Mouse (Mus musculus) embryonic facial prominence, embryonic 12.5 days (tissue): ENCODE measurements around the gene Epx. TPM values are rescaled to one million over a fixed set of nuclear protein-coding genes. Genes with fewer than 3 reads are reported as not detected.

ENCODE experiments used
- ATAC-seq: fragments of 200-750 bp; cut with Nextera tagmentation; 2 replicates; pipeline ENCODE4 v1.8.0; 2017; ENCODE audit not compliant: insufficient number of reproducible peaks, insufficient read depth, low FRiP score, low TSS enrichment
- H3K27ac ChIP-seq: fragments of 300-500 bp; sonication (generic); 2 replicates; pipeline ENCODE4 v1.5.1; 2016; ENCODE audit warnings: mild to moderate bottlenecking
- H3K27me3 ChIP-seq: fragments of 300-500 bp; sonication (generic); 2 replicates; pipeline ENCODE4 v1.6.1; 2016; ENCODE audit warnings: mild to moderate bottlenecking, moderate library complexity
- H3K36me3 ChIP-seq: fragments of 300-500 bp; sonication (generic); 2 replicates; pipeline ENCODE4 v1.6.1; 2016; ENCODE audit warnings: mild to moderate bottlenecking
- H3K4me1 ChIP-seq: fragments of 300-500 bp; sonication (generic); 2 replicates; pipeline ENCODE4 v1.6.1; 2016
- H3K4me2 ChIP-seq: fragments of 300-500 bp; sonication (generic); replicated peaks from 2 replicates; pipeline ENCODE4 v1.6.1; 2016; ENCODE audit warnings: mild to moderate bottlenecking, moderate library complexity
- H3K4me3 ChIP-seq: fragments of 300-500 bp; sonication (generic); 2 replicates; pipeline ENCODE4 v1.5.1; 2016; ENCODE audit warnings: mild to moderate bottlenecking
- H3K9ac ChIP-seq: fragments of 300-500 bp; sonication (generic); 2 replicates; pipeline ENCODE4 v1.6.1; 2016; ENCODE audit warnings: mild to moderate bottlenecking, moderate library complexity
- H3K9me3 ChIP-seq: fragments of 300-500 bp; sonication (generic); 2 replicates; pipeline ENCODE4 v1.6.1; 2016; ENCODE audit warnings: mild to moderate bottlenecking, moderate library complexity
- WGBS: fragments of 180-500 bp; shearing (Covaris S2); methylation state at CpG from one replicate; pipeline ENCODE4 v1.1.7; 2016; 5-methylcytosine and 5-hydroxymethylcytosine counted together
- polyA plus RNA-seq: library from polyadenylated mRNA; unstranded; fragments of >200 nt; fragmentation: Nextera tagmentation; extraction: Ambion mirVana; gene quantifications from 2 replicates; pipeline ENCODE4 v1.2.1, GENCODE M21; 2016

Gene Epx
- polyA plus RNA-seq, 1 experiment from 2014 or later: not detected

DNA sequence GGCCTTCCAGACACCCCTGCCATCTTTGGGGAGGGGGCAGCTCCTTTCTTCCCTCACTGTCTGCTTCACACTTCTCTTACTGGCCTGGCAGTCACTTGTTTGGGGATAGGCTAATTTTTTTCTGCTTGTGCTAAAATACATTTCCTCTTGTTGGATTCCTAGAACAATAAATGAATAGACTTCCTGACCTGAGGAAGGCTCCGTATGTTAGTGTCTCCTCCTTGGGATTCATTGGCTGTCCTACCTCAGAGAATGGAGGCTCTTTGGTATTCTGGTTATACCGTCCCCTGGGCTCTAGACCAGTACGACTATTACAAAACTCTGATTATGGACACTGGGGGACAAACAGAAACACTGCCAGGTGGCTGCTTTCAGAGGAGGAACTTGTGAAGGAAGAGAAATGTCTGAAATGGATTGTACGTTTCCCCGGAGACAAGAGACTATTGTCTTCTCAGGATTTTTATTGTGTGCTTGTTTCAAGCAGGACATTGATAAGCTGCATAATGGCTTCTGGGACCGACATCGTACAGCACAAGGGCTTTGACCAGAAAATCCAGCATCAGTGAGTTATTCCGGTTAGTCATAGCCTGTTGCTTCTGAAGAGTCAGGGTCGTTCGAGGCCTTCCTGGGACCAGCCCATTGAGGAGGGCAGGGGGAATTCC is 47.0 kb downstream of the Epx start, which contains the start of gene Lpo:
Gene Lpo, minus strand, starts transcription at position 51 of the 662 bp plus-strand sequence.
- ATAC-seq: no peak
- no peak within 1 kb of the TSS for H3K4me3 ChIP-seq
- no peak within 1 kb of the TSS for H3K4me2 ChIP-seq
- no peaks in the 10 kb centered on the region for H3K4me1 ChIP-seq
- H3K9me3 ChIP-seq: no peaks in the 10 kb centered on the region
- H3K27me3 ChIP-seq: 0 out of 2 replicates have a peak, but pooled peaks cover 2% of the 10 kb centered on the region
- no peak within 1 kb of the TSS for H3K9ac ChIP-seq
- no peak within 1 kb of the TSS for H3K27ac ChIP-seq
- no peaks in the 10 kb centered on the region for H3K36me3 ChIP-seq
- 72% methylated on average over 10 of the region's 10 CpGs for WGBS

DNA sequence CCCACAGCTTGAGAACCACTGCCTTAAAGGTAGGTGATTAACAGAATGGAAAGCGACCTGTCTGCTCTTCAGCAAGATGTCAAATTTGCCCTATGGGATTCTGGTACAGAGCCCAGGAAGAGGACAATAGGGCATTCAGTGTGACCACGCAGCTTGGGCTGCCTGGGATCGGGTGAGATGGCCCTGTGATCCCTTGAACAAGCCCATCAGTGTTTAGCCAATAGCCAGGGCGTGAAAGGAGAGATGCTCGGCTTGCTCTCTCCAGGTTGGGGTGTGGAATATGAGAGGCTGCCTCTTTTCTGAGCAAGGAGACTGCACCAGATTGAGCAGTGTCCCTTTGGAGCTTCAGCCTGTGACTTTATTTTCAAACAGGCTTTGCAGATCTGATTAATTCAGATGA is 53.8 kb downstream of the Epx start:
- Histone ChIP-seq H3K9ac (no peak overlapping the region), H3K4me2 (no peak overlapping the region), H3K4me3 (no peak overlapping the region), H3K36me3 (no peaks in the 10 kb centered on the region), H3K4me1 (peaks cover 5% of the 10 kb centered on the region; the same call in 1 of the 2 replicates), H3K27ac (no peak overlapping the region), H3K27me3 (peaks cover 4% of the 10 kb centered on the region; the same call in 1 of the 2 replicates), H3K9me3 (no peaks in the 10 kb centered on the region)
- no peak for ATAC-seq
- 12% methylated on average over 5 of the region's 5 CpGs for WGBS

DNA sequence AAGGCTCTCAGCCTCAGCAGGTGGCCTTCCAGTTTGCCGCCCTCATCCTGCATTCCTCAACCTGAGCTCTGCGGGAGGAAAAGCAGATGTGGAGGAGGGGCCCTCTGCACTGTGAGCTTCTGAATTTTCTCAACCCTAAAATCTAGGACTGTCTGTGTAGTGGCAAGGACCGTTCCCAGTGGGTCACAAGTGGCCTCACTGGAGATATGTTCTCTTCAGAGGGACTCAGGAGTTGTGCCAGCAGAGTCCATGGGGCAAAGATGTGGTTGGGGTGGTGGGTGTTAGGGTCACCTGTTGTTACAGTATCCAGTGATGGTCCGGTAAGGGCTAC is 57.9 kb downstream of the Epx start:
- no peak overlapping the region for H3K27ac ChIP-seq
- peaks cover 8% of the 10 kb centered on the region; the same call in 1 of the 2 replicates for H3K27me3 ChIP-seq
- H3K4me1 ChIP-seq: peaks cover 5% of the 10 kb centered on the region; the same call in 1 of the 2 replicates
- peak overlapping the region; percentile 62 for H3K4me2 ChIP-seq
- WGBS: 32% methylated on average over 4 of the region's 4 CpGs
- H3K4me3 ChIP-seq: peak overlapping the region; percentile 35
- no peak for ATAC-seq
- no peaks in the 10 kb centered on the region for H3K9me3 ChIP-seq
- H3K36me3 ChIP-seq: no peaks in the 10 kb centered on the region
- H3K9ac ChIP-seq: no peak overlapping the region

DNA sequence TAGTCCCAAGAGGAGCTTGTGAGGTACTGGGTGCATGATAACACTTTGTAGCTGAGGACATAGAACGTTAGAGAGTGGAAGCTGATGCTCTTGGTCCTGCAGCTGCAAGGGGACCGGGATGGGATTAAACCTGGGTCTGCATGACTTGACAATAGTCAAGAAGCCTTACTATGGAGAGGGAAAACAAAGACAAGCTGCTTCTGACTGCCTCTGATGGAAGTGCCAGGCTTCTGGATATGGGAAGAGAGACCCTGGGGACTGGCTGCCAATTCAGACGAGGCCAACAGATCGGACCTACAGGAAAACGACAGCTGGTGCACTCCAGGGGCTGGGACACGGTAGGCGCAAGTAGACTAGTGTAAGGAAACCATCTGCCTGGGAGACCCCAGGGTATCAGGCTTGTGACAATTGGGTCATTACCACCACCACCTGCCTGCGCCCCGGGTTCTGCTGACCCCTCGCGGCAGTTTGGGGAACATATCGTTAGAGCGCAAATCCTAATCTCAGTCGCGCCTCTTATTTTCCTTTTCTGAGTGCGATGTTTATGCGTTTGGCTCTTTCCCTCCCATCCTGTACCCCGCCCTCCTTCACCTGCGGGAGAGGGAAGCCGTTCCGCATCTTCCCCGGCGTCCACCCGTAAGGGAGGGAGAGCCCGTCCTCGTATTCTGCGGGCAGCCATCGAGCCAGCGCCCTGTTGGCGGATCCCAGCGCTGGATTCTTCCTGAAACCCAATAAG is 58.5 kb downstream of the Epx start:
- ATAC-seq: no peak; the same call in 1 of the 2 replicates
- H3K27ac ChIP-seq: no peak overlapping the region
- WGBS: 3% methylated on average over 31 of the region's 31 CpGs

DNA sequence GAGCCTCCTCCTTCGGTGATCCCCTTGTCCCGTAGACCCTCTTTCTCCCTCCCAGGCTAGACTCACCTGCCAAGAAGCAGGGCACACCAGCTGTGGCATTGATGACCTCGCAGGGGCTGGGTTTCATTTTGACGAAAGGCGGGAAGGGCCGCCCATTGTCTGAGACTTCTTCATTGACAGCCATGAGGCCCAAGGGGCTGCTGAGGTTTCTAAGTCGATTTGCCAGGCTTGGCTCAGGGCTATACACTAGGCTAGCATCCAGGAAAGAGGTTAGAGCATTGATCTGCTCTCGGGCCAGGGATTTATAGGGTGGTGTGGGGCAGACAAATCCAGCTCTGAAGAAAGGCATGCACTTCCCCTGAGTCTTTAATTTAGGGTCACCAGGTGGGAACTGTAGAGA is 60.5 kb downstream of the Epx start:
- WGBS: 71% methylated on average over 8 of the region's 8 CpGs
- no peak overlapping the region for H3K4me2 ChIP-seq
- no peaks in the 10 kb centered on the region for H3K36me3 ChIP-seq

More for the DNA sequence above, 58.5 kb downstream of the Epx start:
- Histone ChIP-seq H3K4me2 (peak overlapping the region; percentile 62), H3K36me3 (no peaks in the 10 kb centered on the region), H3K27me3 (peaks cover 8% of the 10 kb centered on the region; the same call in 1 of the 2 replicates), H3K4me1 (peaks cover 5% of the 10 kb centered on the region; the same call in 1 of the 2 replicates), H3K9me3 (no peaks in the 10 kb centered on the region), H3K9ac (no peak overlapping the region), H3K4me3 (peak overlapping the region; percentile 35)

More for the DNA sequence above, 60.5 kb downstream of the Epx start:
- Histone ChIP-seq H3K4me3 (no peak overlapping the region), H3K27ac (no peak overlapping the region), H3K4me1 (peaks cover 5% of the 10 kb centered on the region; the same call in 1 of the 2 replicates), H3K9me3 (no peaks in the 10 kb centered on the region), H3K27me3 (peaks cover 8% of the 10 kb centered on the region; the same call in 1 of the 2 replicates), H3K9ac (no peak overlapping the region)
- ATAC-seq: no peak

Other genes with a start within 250 kb of the Epx start
- gene Rnf43, start 212.8 kb downstream of the Epx start, polyA plus RNA-seq: 4.5 and 5.5 TPM in 2 replicates
- gene Supt4a, start 138.0 kb downstream of the Epx start, polyA plus RNA-seq: 158 TPM in 2 replicates
- 5.1 and 8.6 TPM in 2 replicates for gene Tspoap1, start 115.0 kb downstream of the Epx start, polyA plus RNA-seq
- 3.0 and 3.4 TPM in 2 replicates for gene Mpo, start 82.0 kb downstream of the Epx start, polyA plus RNA-seq
- 0.56 and 0.83 TPM in 2 replicates for gene Lpo, start 47.2 kb downstream of the Epx start, polyA plus RNA-seq
- gene Mks1, start 22.3 kb downstream of the Epx start, polyA plus RNA-seq: 19.8 and 20.6 TPM in 2 replicates
- gene Olfr462, start 16.7 kb upstream of the Epx start, polyA plus RNA-seq: not detected in 2 replicates
- not detected in 2 replicates for gene Olfr463, start 21.9 kb upstream of the Epx start, polyA plus RNA-seq
- 0.10 TPM in 1 of 2 replicates, not detected in the other for gene Olfr464, start 45.4 kb upstream of the Epx start, polyA plus RNA-seq
- gene Dynll2, start 112.0 kb upstream of the Epx start, polyA plus RNA-seq: 25.5 and 28.2 TPM in 2 replicates
- gene Srsf1, start 171.8 kb upstream of the Epx start, polyA plus RNA-seq: 477 and 513 TPM in 2 replicates
- gene Vezf1, start 192.7 kb upstream of the Epx start, polyA plus RNA-seq: 59.0 and 59.8 TPM in 2 replicates
- 36.4 and 42.0 TPM in 2 replicates for gene Cuedc1, start 222.5 kb upstream of the Epx start, polyA plus RNA-seq